8 mouse cellular contexts compared by ENCODE assay signal in genomic region chr19:6950613-6951153, GRCm38 (mm10). TPM values are rescaled to one million over a fixed set of nuclear protein-coding genes. Genes with fewer than 3 reads are reported as not detected.
DNase-seq lines count a peak whose midpoint lies in the region; ATAC-seq lines count a peak whose summit lies in the region.

No protein-coding gene starts in this region.

- WGBS in heart, embryonic 10.5 days = under 1% methylated on average over 28 of the region's 28 CpGs
- WGBS in kidney, embryonic 14.5 days = 1% methylated on average over 28 of the region's 28 CpGs
- WGBS in liver, embryonic 12.5 days (ENCODE audit: insufficient replicate concordance) = under 1% methylated on average over 28 of the region's 28 CpGs

- peaks cover 39% of the 10 kb centered on the region for H3K36me3 ChIP-seq in heart, embryonic 10.5 days
- peaks cover 26% of the 10 kb centered on the region for H3K36me3 ChIP-seq in kidney, embryonic 14.5 days (ENCODE audit: control insufficient read depth, insufficient read depth, low read length)
- H3K36me3 ChIP-seq in liver, embryonic 12.5 days = peaks cover 37% of the 10 kb centered on the region

- H3K4me3 ChIP-seq in heart, embryonic 10.5 days = peak overlapping the region; percentile 73
- H3K4me3 ChIP-seq in kidney, embryonic 14.5 days (ENCODE audit: low read length) = peak overlapping the region; percentile 65
- peak overlapping the region; percentile 70 for H3K4me3 ChIP-seq in liver, embryonic 12.5 days

- H3K9me3 ChIP-seq in heart, embryonic 10.5 days = no peaks in the 10 kb centered on the region
- no peaks in the 10 kb centered on the region for H3K9me3 ChIP-seq in kidney, embryonic 14.5 days (ENCODE audit: control insufficient read depth, low read length)
- no peaks in the 10 kb centered on the region for H3K9me3 ChIP-seq in liver, embryonic 12.5 days (replicated peaks)

- peak overlapping the region; percentile 93 for H3K4me2 ChIP-seq in kidney, embryonic 14.5 days (replicated peaks; ENCODE audit: low read depth, low read length)
- H3K4me2 ChIP-seq in liver, embryonic 12.5 days = peak overlapping the region; percentile 99

- peaks cover 50% of the 10 kb centered on the region for H3K4me1 ChIP-seq in heart, embryonic 10.5 days
- H3K4me1 ChIP-seq in kidney, embryonic 14.5 days (ENCODE audit: control insufficient read depth, insufficient read depth, low read length) = peaks cover 15% of the 10 kb centered on the region
- peaks cover 51% of the 10 kb centered on the region for H3K4me1 ChIP-seq in liver, embryonic 12.5 days

- no peaks in the 10 kb centered on the region for H3K27me3 ChIP-seq in heart, embryonic 10.5 days (ENCODE audit: insufficient read depth, poor library complexity, severe bottlenecking)
- H3K27me3 ChIP-seq in kidney, embryonic 14.5 days (ENCODE audit: control insufficient read depth, insufficient read depth, low read length) = no peaks in the 10 kb centered on the region
- no peaks in the 10 kb centered on the region for H3K27me3 ChIP-seq in liver, embryonic 12.5 days (replicated peaks)

- ATAC-seq in kidney, embryonic 14.5 days (ENCODE audit: low FRiP score, low TSS enrichment) = peak; percentile 48
- peak; percentile 31 for ATAC-seq in liver, embryonic 12.5 days
- ATAC-seq in monocyte, adult 5-6 weeks (replicated peaks; ENCODE audit: insufficient number of reproducible peaks, low FRiP score, low TSS enrichment, poor library complexity, severe bottlenecking) = 0 out of 2 replicates have a peak, but pooled peaks have one; percentile 1

- H3K9ac ChIP-seq in kidney, embryonic 14.5 days (ENCODE audit: low read depth, low read length) = peak overlapping the region; percentile 73
- H3K9ac ChIP-seq in liver, embryonic 12.5 days = peak overlapping the region; percentile 81

- H3K27ac ChIP-seq in heart, embryonic 10.5 days = peak overlapping the region; percentile 90
- peak overlapping the region; percentile 98 for H3K27ac ChIP-seq in kidney, embryonic 14.5 days (ENCODE audit: low read depth, low read length)
- peak overlapping the region; percentile 93 for H3K27ac ChIP-seq in liver, embryonic 12.5 days

- DNase-seq in urinary bladder, adult 2 months (ENCODE audit: low spot score) = peak; percentile 56
- DNase-seq in urinary bladder, postnatal 10 days (ENCODE audit: low spot score) = no peak
- DNase-seq in cerebellum, postnatal 36 days = peak; percentile 56 to 69
- peak; percentile 87 for DNase-seq in heart, embryonic 10.5 days (ENCODE audit: low spot score)
- peak; percentile 41 to 57 for DNase-seq in thymus, postnatal 36 days

RNA-seq across cellular contexts. Expression of gene Gpr137, which starts 8.4 kb away (rescaled TPM):
- 46.3 and 52.2 TPM in 2 replicates for polyA plus RNA-seq in urinary bladder, adult 2 months (2012; rRNA removed)
- 20.3 and 23.3 TPM in 2 replicates for polyA plus RNA-seq in heart, embryonic 10.5 days (2016; fragmentation: Nextera tagmentation; extraction: Ambion mirVana)
- polyA plus RNA-seq in kidney, embryonic 14.5 days (2014; fragmentation: Nextera tagmentation; extraction: Ambion mirVana) = 23.3 and 27.4 TPM in 2 replicates
- 8.8 and 9.9 TPM in 2 replicates for polyA plus RNA-seq in liver, embryonic 12.5 days (2016; fragmentation: Nextera tagmentation; extraction: Ambion mirVana)
- total RNA-seq in monocyte, adult 5-6 weeks (2017) = 13.1 to 16.8 TPM (median 14.2 TPM) in 3 replicates

RNA-seq across cellular contexts. Expression of gene Bad, which starts 9.0 kb away (rescaled TPM):
- 67.2 and 75.9 TPM in 2 replicates for polyA plus RNA-seq in urinary bladder, adult 2 months (2012; rRNA removed)
- 61.3 and 62.0 TPM in 2 replicates for polyA plus RNA-seq in heart, embryonic 10.5 days (2016; fragmentation: Nextera tagmentation; extraction: Ambion mirVana)
- polyA plus RNA-seq in kidney, embryonic 14.5 days (2014; fragmentation: Nextera tagmentation; extraction: Ambion mirVana) = 65.5 and 70.9 TPM in 2 replicates
- polyA plus RNA-seq in liver, embryonic 12.5 days (2016; fragmentation: Nextera tagmentation; extraction: Ambion mirVana) = 36.4 and 37.6 TPM in 2 replicates
- 9.3 to 26.0 TPM (median 10.3 TPM) in 3 replicates for total RNA-seq in monocyte, adult 5-6 weeks (2017)

RNA-seq across cellular contexts. Expression of gene Kcnk4, which starts 16.4 kb away (rescaled TPM):
- 1.6 and 1.8 TPM in 2 replicates for polyA plus RNA-seq in urinary bladder, adult 2 months (2012; rRNA removed)
- polyA plus RNA-seq in heart, embryonic 10.5 days (2016; fragmentation: Nextera tagmentation; extraction: Ambion mirVana) = 0.25 and 0.32 TPM in 2 replicates
- 0.12 and 0.51 TPM in 2 replicates for polyA plus RNA-seq in kidney, embryonic 14.5 days (2014; fragmentation: Nextera tagmentation; extraction: Ambion mirVana)
- polyA plus RNA-seq in liver, embryonic 12.5 days (2016; fragmentation: Nextera tagmentation; extraction: Ambion mirVana) = 0.05 TPM in 1 of 2 replicates, not detected in the other
- not detected in 3 replicates for total RNA-seq in monocyte, adult 5-6 weeks (2017)

RNA-seq across cellular contexts. Expression of gene Ppp1r14b, which starts 24.1 kb away (rescaled TPM):
- 100 and 132 TPM in 2 replicates for polyA plus RNA-seq in urinary bladder, adult 2 months (2012; rRNA removed)
- polyA plus RNA-seq in heart, embryonic 10.5 days (2016; fragmentation: Nextera tagmentation; extraction: Ambion mirVana) = 169 and 191 TPM in 2 replicates
- polyA plus RNA-seq in kidney, embryonic 14.5 days (2014; fragmentation: Nextera tagmentation; extraction: Ambion mirVana) = 202 and 254 TPM in 2 replicates
- polyA plus RNA-seq in liver, embryonic 12.5 days (2016; fragmentation: Nextera tagmentation; extraction: Ambion mirVana) = 153 and 155 TPM in 2 replicates
- 31.2 to 34.4 TPM (median 33.6 TPM) in 3 replicates for total RNA-seq in monocyte, adult 5-6 weeks (2017)

RNA-seq across cellular contexts. Expression of gene Catsperz, which starts 25.5 kb away (rescaled TPM):
- 3.6 and 4.1 TPM in 2 replicates for polyA plus RNA-seq in urinary bladder, adult 2 months (2012; rRNA removed)
- 2.3 and 2.4 TPM in 2 replicates for polyA plus RNA-seq in heart, embryonic 10.5 days (2016; fragmentation: Nextera tagmentation; extraction: Ambion mirVana)
- polyA plus RNA-seq in kidney, embryonic 14.5 days (2014; fragmentation: Nextera tagmentation; extraction: Ambion mirVana) = 2.1 and 3.8 TPM in 2 replicates
- 0.80 and 0.93 TPM in 2 replicates for polyA plus RNA-seq in liver, embryonic 12.5 days (2016; fragmentation: Nextera tagmentation; extraction: Ambion mirVana)
- total RNA-seq in monocyte, adult 5-6 weeks (2017) = not detected in 3 replicates
